ENCODE assay signal across 7 mouse cellular contexts in the genomic region with DNA sequence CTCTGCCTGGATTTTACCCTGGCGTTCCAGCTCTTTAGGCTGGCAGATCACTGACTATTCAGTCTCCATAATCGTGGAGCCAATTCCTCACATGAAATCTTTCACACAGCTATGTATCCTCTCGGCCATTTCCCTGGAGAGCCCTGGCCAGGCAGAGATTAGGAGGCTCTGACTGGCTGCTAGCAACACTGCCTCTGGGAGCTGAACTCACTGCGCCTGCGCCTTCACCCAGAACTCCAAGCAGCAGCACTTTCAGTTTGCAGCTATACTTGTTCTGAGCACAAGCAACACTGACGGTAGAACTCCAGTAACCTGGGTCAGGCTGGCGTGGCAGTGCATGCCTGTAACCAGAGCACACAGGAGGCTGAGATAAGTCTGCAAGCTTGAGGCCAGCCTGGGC. TPM values are rescaled to one million over a fixed set of nuclear protein-coding genes. Genes with fewer than 3 reads are reported as not detected.
DNase-seq lines count a peak whose midpoint lies in the region; ATAC-seq and TF ChIP-seq lines count a peak whose summit lies in the region.

No protein-coding gene starts in this region.

- peak; percentile 61 for TF ChIP-seq POLR2A in heart, adult 2 months (IDR thresholded peaks at IDR 0.05; ENCODE audit: insufficient read depth, low read depth, low read length)

- no peaks in the 10 kb centered on the region for H3K9me3 ChIP-seq in kidney, embryonic 16.5 days (ENCODE audit: low read length)

- peak; percentile 23 for DNase-seq in urinary bladder, postnatal 14 days (ENCODE audit: low spot score)
- no peak for DNase-seq in urinary bladder, adult 18-20 months (ENCODE audit: low spot score in 2 of 2)
- peak; percentile 75 to 85 for DNase-seq in heart, adult 2 months
- peak; percentile 56 for DNase-seq in testis, postnatal 10 days (ENCODE audit: low spot score)
- DNase-seq in spleen, postnatal 4 days (ENCODE audit: low spot score in 2 of 2): no peak

- WGBS in heart, adult 2 months: 22% methylated on average over 7 of the region's 7 CpGs
- WGBS in kidney, embryonic 16.5 days: 80% methylated on average over 7 of the region's 7 CpGs

- H3K36me3 ChIP-seq in heart, adult 2 months (ENCODE audit: control insufficient read depth, insufficient read depth, low read length): peaks cover 22% of the 10 kb centered on the region
- no peaks in the 10 kb centered on the region for H3K36me3 ChIP-seq in kidney, embryonic 16.5 days (ENCODE audit: insufficient read depth, low read length)

- TF ChIP-seq EP300 in heart, adult 2 months (IDR thresholded peaks at IDR 0.05; ENCODE audit: insufficient read depth, low read depth, low read length): no peak

- H3K27ac ChIP-seq in heart, adult 2 months: peak overlapping the region; percentile 79
- H3K27ac ChIP-seq in kidney, embryonic 16.5 days (ENCODE audit: low read length): 0 out of 2 replicates have a peak overlapping the region, but pooled peaks have one; percentile 13

- peaks cover 47% of the 10 kb centered on the region for H3K4me1 ChIP-seq in heart, adult 2 months (ENCODE audit: control insufficient read depth, insufficient read depth, low read length)
- peaks cover 20% of the 10 kb centered on the region for H3K4me1 ChIP-seq in kidney, embryonic 16.5 days (ENCODE audit: insufficient read depth, low read length)

- no peak for TF ChIP-seq CTCF in heart, adult 2 months (IDR thresholded peaks at IDR 0.05)

- no peaks in the 10 kb centered on the region for H3K27me3 ChIP-seq in heart, adult 2 months (ENCODE audit: control insufficient read depth, insufficient read depth, low read length)
- H3K27me3 ChIP-seq in kidney, embryonic 16.5 days (ENCODE audit: insufficient read depth, low read length): no peaks in the 10 kb centered on the region

- no peak overlapping the region for H3K4me2 ChIP-seq in kidney, embryonic 16.5 days (replicated peaks; ENCODE audit: low read depth, low read length)

- H3K79me2 ChIP-seq in heart, adult 2 months (replicated peaks; ENCODE audit: control insufficient read depth, insufficient read depth, low read length): peaks cover 9% of the 10 kb centered on the region

- H3K4me3 ChIP-seq in heart, adult 2 months: peak overlapping the region; percentile 23; the same call in 1 of the 2 replicates
- H3K4me3 ChIP-seq in kidney, embryonic 16.5 days (ENCODE audit: low read length): no peak overlapping the region

- intact Hi-C loops in heart, adult 2 months (cut with DNase I): no loop called here

- no peak for ATAC-seq in kidney, embryonic 16.5 days (ENCODE audit: low FRiP score, low TSS enrichment)
- no peak for ATAC-seq in granulocyte monocyte progenitor cell, adult 5-6 weeks (replicated peaks; ENCODE audit: poor library complexity, severe bottlenecking)

- H3K9ac ChIP-seq in heart, adult 2 months (ENCODE audit: low read depth, low read length): peak overlapping the region; percentile 52
- no peak overlapping the region for H3K9ac ChIP-seq in kidney, embryonic 16.5 days (replicated peaks; ENCODE audit: low read length)

RNA-seq across cellular contexts. Expression of a gene that starts 32.1 kb away (rescaled TPM):
- total RNA-seq in heart, adult 2 months (2021): 100 to 1,000 TPM; 118 to 136 TPM
- 117 and 136 TPM in 2 replicates for polyA plus RNA-seq in heart, adult 2 months (2012; rRNA removed)
- polyA plus RNA-seq in kidney, embryonic 16.5 days (2015; fragmentation: Nextera tagmentation; extraction: Ambion mirVana): 9.6 and 10.0 TPM in 2 replicates
- 42.3 and 44.7 TPM in 2 replicates for total RNA-seq in granulocyte monocyte progenitor cell, adult 5-6 weeks (2014; fragmentation: Nextera tagmentation)
- 34.9 and 35.3 TPM in 2 replicates for total RNA-seq in granulocyte monocyte progenitor cell, adult 5-6 weeks (2017)

Comparison
In these comparisons a context has a peak if more than half of its experiments do, and no peak if none do; other contexts are left out.
1. DNase-seq: peak in urinary bladder, postnatal 14 days (single experiment), heart, adult 2 months (2 of 2) and testis, postnatal 10 days (single experiment); none in urinary bladder, adult 18-20 months (0 of 2) and spleen, postnatal 4 days (0 of 2).